Mouse (Mus musculus) stomach, postnatal 0 days (tissue): ENCODE results near the gene Ifitm6.

Experiments used
- CTCF ChIP-seq: IDR thresholded peaks from 2 replicates; pipeline ENCODE4 v1.5.1; 2016; ENCODE audit warnings: antibody characterized with exemption, low read depth, mild to moderate bottlenecking, moderate library complexity
- EP300 ChIP-seq: optimal IDR thresholded peaks from 2 replicates; pipeline ENCODE3; 2016; ENCODE audit warnings: antibody characterized with exemption

- TF ChIP-seq EP300: no peak
- no peak for TF ChIP-seq CTCF
Observed at GRCm38 (mm10) chr7:141059929-141060328, 42.2 kb upstream of the Ifitm6 start.
